Mouse (Mus musculus): ENCODE measurements at regions not wholly inside any gene's neighbourhood (a gene's known extent, or its start where the extent isn't known, plus 50 kb on each side); places are given as distances from the start of the nearest gene placed in this dataset.
A peak's percentile ranks its signal among the peaks of the same experiment; 100 is the strongest.

GRCm38 (mm10) chr3:49282679-49283078 lies 474.4 kb downstream of the Pcdh18 start:
- DNase-seq (ENCODE audit: low spot score in 2 of 2) = no peak

GRCm38 (mm10) chr3:49278356-49278755 lies 478.8 kb downstream of the Pcdh18 start:
- DNase-seq (ENCODE audit: low spot score in 2 of 2) = no peak

GRCm38 (mm10) chr3:49274286-49274923 lies 482.7 kb downstream of the Pcdh18 start:
- DNase-seq (ENCODE audit: low spot score in 2 of 2) = no peak

- DNase-seq (ENCODE audit: low spot score in 2 of 2) = peak in 1 of 2 experiments; percentile 24
Observed at GRCm38 (mm10) chr3:49266048-49266447, 491.1 kb downstream of the Pcdh18 start.
